Mouse (Mus musculus) frontal cortex, adult (tissue): ENCODE data around the gene Ttc28.

Experiments used
- ATAC-seq: cut with Nextera tagmentation; 2 replicates; pipeline ENCODE4 v1.9.2; 2017; ENCODE audit warnings: mild to moderate bottlenecking, moderate library complexity, mixed read lengths; ENCODE audit not compliant: low TSS enrichment

The Ttc28 gene

GRCm38 (mm10) chr5:110888596-110888995, 9.0 kb downstream of the Ttc28 start:
- ATAC-seq, result no peak

- no peak for ATAC-seq
These were observed 10.3 kb downstream of the Ttc28 start for GRCm38 (mm10) chr5:110889945-110890344.

GRCm38 (mm10) chr5:110890561-110890960, 11.0 kb downstream of the Ttc28 start:
- no peak for ATAC-seq

- ATAC-seq, result no peak
These were observed 17.6 kb downstream of the Ttc28 start for GRCm38 (mm10) chr5:110897114-110897788.

GRCm38 (mm10) chr5:110898169-110898568, 18.6 kb downstream of the Ttc28 start:
- ATAC-seq, result no peak

GRCm38 (mm10) chr5:110898785-110899184, 19.2 kb downstream of the Ttc28 start:
- ATAC-seq, result no peak

GRCm38 (mm10) chr5:110900331-110900730, 20.7 kb downstream of the Ttc28 start:
- ATAC-seq, result no peak

GRCm38 (mm10) chr5:110906708-110907107, 27.1 kb downstream of the Ttc28 start:
- no peak for ATAC-seq

GRCm38 (mm10) chr5:110908879-110909278, 29.3 kb downstream of the Ttc28 start:
- no peak for ATAC-seq

GRCm38 (mm10) chr5:110909955-110910589, 30.5 kb downstream of the Ttc28 start:
- no peak for ATAC-seq

- ATAC-seq, result no peak
These were observed 35.3 kb downstream of the Ttc28 start for GRCm38 (mm10) chr5:110914859-110915258.

- ATAC-seq, result no peak
These were observed 36.6 kb downstream of the Ttc28 start for GRCm38 (mm10) chr5:110916241-110916640.

- ATAC-seq, result no peak
These were observed 39.9 kb downstream of the Ttc28 start for GRCm38 (mm10) chr5:110919541-110919940.

GRCm38 (mm10) chr5:110923336-110923735, 43.7 kb downstream of the Ttc28 start:
- ATAC-seq, result peak; percentile 76

- no peak for ATAC-seq
These were observed 45.0 kb downstream of the Ttc28 start for GRCm38 (mm10) chr5:110924636-110925035.

GRCm38 (mm10) chr5:110925804-110926203, 46.2 kb downstream of the Ttc28 start:
- ATAC-seq, result no peak

GRCm38 (mm10) chr5:110928289-110928688, 48.7 kb downstream of the Ttc28 start:
- ATAC-seq, result no peak

- ATAC-seq, result no peak
These were observed 49.7 kb downstream of the Ttc28 start for GRCm38 (mm10) chr5:110929306-110929705.

GRCm38 (mm10) chr5:110936606-110937005, 57.0 kb downstream of the Ttc28 start:
- no peak for ATAC-seq

- ATAC-seq, result no peak
These were observed 64.7 kb downstream of the Ttc28 start for GRCm38 (mm10) chr5:110944326-110944725.

GRCm38 (mm10) chr5:110948476-110949399, 69.1 kb downstream of the Ttc28 start:
- ATAC-seq, result no peak

GRCm38 (mm10) chr5:110949791-110950190, 70.2 kb downstream of the Ttc28 start:
- ATAC-seq, result no peak
